Mouse (Mus musculus): ENCODE results near the gene Vax2. TPM values are rescaled to one million over a fixed set of nuclear protein-coding genes. Genes with fewer than 3 reads are reported as not detected.

The Vax2 gene
- polyA plus RNA-seq (2015; fragmentation: Nextera tagmentation; extraction: Ambion mirVana): not detected in 2 replicates

DNA sequence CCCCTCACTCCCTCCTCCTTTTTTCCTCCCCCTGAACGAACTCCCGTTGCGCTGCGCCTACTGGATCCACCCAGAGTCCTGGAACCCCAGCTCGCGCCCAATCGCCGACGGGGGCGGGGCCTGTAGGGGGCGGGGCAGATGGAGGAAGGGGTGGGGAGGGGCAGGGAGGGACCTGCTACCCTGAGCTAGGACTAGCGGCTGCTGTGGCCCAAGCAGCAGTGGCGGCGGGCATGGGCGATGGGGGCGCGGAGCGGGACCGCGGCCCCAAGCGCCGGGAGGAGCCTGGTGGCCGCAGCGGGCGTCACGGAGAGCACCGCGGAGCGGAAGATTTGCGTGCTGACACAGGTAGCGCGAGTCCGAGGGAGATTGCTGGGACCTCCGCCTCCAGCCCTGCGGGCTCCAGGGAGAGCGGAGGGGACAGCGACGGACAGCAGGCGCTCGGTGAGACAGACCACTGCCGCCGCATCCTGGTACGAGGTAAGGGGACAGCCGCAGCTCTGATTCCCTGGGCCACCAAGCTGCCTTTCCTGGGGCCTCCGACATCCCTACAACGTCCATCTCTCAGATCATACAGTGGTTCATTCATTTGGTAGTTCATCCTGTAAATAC, at the start of gene Vax2:
Gene Vax2 (plus strand): TSS at position 198 of the 609 bp plus-strand sequence.
- Histone ChIP-seq H3K9me3 (no peaks in the 10 kb centered on the region), H3K4me1 (replicated peaks) (peaks cover 29% of the 10 kb centered on the region), H3K4me2 (replicated peaks) (peak within 1 kb of the TSS; percentile 85), H3K27ac (no peak within 1 kb of the TSS), H3K27me3 (replicated peaks) (peaks cover 98% of the 10 kb centered on the region), H3K9ac (no peak within 1 kb of the TSS), H3K36me3 (no peaks in the 10 kb centered on the region), H3K4me3 (replicated peaks) (peak within 1 kb of the TSS; percentile 42)
- under 1% methylated on average over 45 of the region's 46 CpGs for WGBS
- ATAC-seq: peak; percentile 93

DNA sequence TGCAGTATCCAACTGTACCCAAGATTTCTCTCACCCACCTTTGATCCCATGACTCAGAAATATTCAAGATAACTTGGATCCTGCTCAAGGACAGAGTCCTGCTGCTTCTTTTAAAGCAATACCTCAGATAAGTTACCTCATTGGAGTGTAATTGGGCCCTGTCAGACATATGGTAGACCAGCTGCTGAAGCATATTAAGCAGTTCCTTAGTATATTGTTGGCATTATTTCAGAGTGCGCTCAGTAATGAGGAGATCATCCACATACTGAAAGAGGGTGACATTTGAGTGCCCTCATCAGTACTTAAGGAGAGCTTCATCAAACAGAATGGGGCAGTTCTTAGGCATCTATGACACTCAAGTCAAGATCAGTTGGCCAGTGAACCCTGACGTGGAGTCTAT, 46.1 kb upstream of the Vax2 start:
- no peak for ATAC-seq
- H3K9ac ChIP-seq: no peak overlapping the region
- no peaks in the 10 kb centered on the region for H3K36me3 ChIP-seq
- WGBS: 86% methylated on average over 2 of the region's 2 CpGs
- H3K4me3 ChIP-seq (replicated peaks): no peak overlapping the region
- H3K4me2 ChIP-seq (replicated peaks): no peak overlapping the region
- no peak overlapping the region for H3K27ac ChIP-seq
- no peaks in the 10 kb centered on the region for H3K4me1 ChIP-seq (replicated peaks)
- no peaks in the 10 kb centered on the region for H3K9me3 ChIP-seq
- H3K27me3 ChIP-seq (replicated peaks): no peaks in the 10 kb centered on the region

- no peaks in the 10 kb centered on the region for H3K9me3 ChIP-seq
- ATAC-seq: no peak
- no peak overlapping the region for H3K27ac ChIP-seq
- H3K9ac ChIP-seq: no peak overlapping the region
- no peaks in the 10 kb centered on the region for H3K27me3 ChIP-seq (replicated peaks)
- H3K4me2 ChIP-seq (replicated peaks): no peak overlapping the region
- no peak overlapping the region for H3K4me3 ChIP-seq (replicated peaks)
- H3K4me1 ChIP-seq (replicated peaks): no peaks in the 10 kb centered on the region
- WGBS: 9% methylated on average over 4 of the region's 4 CpGs
- H3K36me3 ChIP-seq: no peaks in the 10 kb centered on the region
These were observed 37.7 kb upstream of the Vax2 start for GRCm38 (mm10) chr6:83673395-83673794.

DNA sequence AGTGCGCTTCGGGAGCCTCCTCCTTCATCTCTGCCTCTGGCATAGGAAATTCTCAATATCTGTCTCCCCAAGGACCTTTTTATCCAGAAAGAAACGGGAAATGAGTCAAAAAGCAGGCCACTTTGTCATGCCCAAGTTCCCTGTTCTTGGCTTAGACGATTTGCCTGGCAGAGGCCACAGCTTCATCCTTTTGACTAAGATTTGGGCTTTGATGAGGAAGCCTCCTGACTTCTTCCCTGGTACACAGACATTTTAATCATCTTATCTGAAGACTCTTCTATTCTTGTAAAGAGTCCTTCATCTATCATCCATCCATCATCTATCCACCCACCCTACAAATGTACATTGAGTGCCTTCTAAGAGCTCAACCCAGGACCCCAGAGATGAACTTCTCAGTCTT, 33.3 kb upstream of the Vax2 start, which contains the start of gene Cd207:
Gene Cd207 (minus strand): TSS at position 101 of the 400 bp plus-strand sequence.
- H3K9ac ChIP-seq: no peak within 1 kb of the TSS

DNA sequence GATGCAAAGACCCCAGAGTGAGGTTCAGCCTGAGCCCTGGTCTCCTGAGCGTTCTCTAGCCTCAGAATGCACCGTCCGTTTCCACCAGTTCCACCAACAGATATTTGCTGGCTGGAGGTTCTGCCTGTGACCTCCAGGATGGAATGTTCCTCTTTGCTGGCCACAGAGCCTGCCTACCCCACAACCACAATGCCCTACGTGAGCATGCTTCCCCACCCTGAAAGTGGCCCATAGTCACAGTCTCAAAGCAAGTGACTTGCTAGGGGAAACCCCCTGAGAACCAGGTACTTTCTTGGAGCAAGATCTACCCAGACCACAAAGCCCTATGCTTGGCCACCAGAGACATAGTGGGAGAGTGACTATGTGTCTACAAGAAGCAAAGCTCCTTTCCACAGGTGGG, 21.7 kb upstream of the Vax2 start:
- no peaks in the 10 kb centered on the region for H3K9me3 ChIP-seq
- ATAC-seq: no peak
- no peak overlapping the region for H3K9ac ChIP-seq
- H3K27ac ChIP-seq: no peak overlapping the region
- H3K36me3 ChIP-seq: no peaks in the 10 kb centered on the region
- no peak overlapping the region for H3K4me3 ChIP-seq (replicated peaks)
- no peaks in the 10 kb centered on the region for H3K4me1 ChIP-seq (replicated peaks)
- H3K27me3 ChIP-seq (replicated peaks): peaks cover 39% of the 10 kb centered on the region
- no peak overlapping the region for H3K4me2 ChIP-seq (replicated peaks)
- WGBS: 83% methylated on average over 4 of the region's 4 CpGs

More for the DNA sequence above, 33.3 kb upstream of the Vax2 start, which contains the start of gene Cd207:
- Histone ChIP-seq H3K4me1 (replicated peaks) (no peaks in the 10 kb centered on the region), H3K36me3 (no peaks in the 10 kb centered on the region), H3K4me2 (replicated peaks) (no peak within 1 kb of the TSS), H3K27ac (no peak within 1 kb of the TSS), H3K4me3 (replicated peaks) (no peak within 1 kb of the TSS), H3K27me3 (replicated peaks) (no peaks in the 10 kb centered on the region), H3K9me3 (no peaks in the 10 kb centered on the region)
- 67% methylated on average over 4 of the region's 4 CpGs for WGBS
- no peak for ATAC-seq

DNA sequence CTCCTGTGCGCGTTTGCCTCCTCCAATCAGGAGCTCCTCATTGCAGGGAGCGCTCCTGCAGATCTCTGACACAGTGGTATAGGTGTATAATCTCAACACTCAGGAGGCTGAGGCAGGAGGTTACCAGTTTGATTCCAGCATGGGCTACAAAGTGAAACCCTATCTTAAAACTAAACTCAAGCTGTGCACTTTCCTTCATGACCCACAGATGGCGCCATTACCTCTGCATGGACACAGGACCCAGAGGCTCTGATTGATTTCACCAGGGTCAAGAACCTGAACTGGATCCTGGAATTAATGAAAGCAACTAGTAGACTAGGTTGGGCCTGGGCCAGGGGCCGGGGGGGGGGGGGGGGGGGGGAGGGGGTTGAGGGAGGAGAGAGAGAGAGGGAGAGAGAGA, 20.8 kb upstream of the Vax2 start:
- Histone ChIP-seq H3K36me3 (no peaks in the 10 kb centered on the region), H3K27ac (no peak overlapping the region), H3K27me3 (replicated peaks) (peaks cover 48% of the 10 kb centered on the region), H3K4me3 (replicated peaks) (no peak overlapping the region), H3K9me3 (no peaks in the 10 kb centered on the region), H3K4me1 (replicated peaks) (no peaks in the 10 kb centered on the region), H3K4me2 (replicated peaks) (no peak overlapping the region), H3K9ac (no peak overlapping the region)
- no peak for ATAC-seq
- 38% methylated on average over 4 of the region's 5 CpGs for whole genome bisulfite sequencing

DNA sequence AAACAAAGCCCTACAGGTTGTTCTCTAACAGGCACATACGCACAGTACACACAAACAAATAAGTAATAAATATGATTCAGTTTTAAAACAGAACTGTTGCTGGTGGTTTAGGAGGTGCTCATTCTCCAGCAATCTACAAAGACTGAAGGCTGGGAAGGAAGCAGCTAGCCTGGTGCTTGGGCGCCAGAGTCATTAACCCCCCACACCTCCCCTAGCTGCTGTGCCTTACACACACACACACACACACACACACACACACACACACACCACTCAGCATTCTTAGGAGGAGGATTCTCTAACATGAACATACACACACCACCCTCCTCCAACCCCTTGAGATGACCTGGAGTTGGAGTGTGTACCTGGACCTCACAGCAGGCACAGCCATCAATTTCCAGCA, 20.1 kb upstream of the Vax2 start:
- H3K4me1 ChIP-seq (replicated peaks): no peaks in the 10 kb centered on the region
- no peak overlapping the region for H3K9ac ChIP-seq
- no peak for ATAC-seq
- H3K4me3 ChIP-seq (replicated peaks): no peak overlapping the region
- peaks cover 55% of the 10 kb centered on the region for H3K27me3 ChIP-seq (replicated peaks)
- 50% methylated on average over 2 of the region's 2 CpGs for WGBS
- H3K27ac ChIP-seq: no peak overlapping the region
- no peaks in the 10 kb centered on the region for H3K36me3 ChIP-seq
- no peaks in the 10 kb centered on the region for H3K9me3 ChIP-seq
- H3K4me2 ChIP-seq (replicated peaks): no peak overlapping the region

DNA sequence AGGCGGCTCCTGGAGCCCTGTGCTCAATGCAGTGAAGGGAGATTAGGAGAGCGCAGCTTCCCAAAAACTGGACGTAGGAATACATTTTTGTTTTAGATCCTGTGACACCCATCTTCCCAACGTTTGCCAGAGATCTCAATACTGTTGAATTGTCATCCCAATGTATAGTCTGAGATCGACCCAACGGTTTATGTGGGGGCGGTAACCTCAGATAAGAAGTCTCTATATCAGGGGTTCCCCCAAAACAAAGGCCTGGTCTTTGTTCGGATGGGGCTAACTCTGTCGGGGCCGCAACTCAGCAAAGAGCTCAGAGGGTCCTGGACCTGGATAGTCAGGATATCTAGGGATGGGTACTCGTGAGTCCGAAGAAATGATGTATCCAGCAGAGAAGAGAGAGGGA, 18.1 kb upstream of the Vax2 start:
- Histone ChIP-seq H3K27me3 (replicated peaks) (peaks cover 75% of the 10 kb centered on the region), H3K36me3 (no peaks in the 10 kb centered on the region), H3K4me2 (replicated peaks) (no peak overlapping the region), H3K4me1 (replicated peaks) (no peaks in the 10 kb centered on the region), H3K27ac (no peak overlapping the region), H3K9ac (no peak overlapping the region), H3K9me3 (no peaks in the 10 kb centered on the region), H3K4me3 (replicated peaks) (no peak overlapping the region)
- ATAC-seq: no peak
- whole genome bisulfite sequencing: 4% methylated on average over 12 of the region's 12 CpGs

GRCm38 (mm10) chr6:83693835-83694234, 17.2 kb upstream of the Vax2 start:
- Histone ChIP-seq H3K27me3 (replicated peaks) (peaks cover 81% of the 10 kb centered on the region), H3K4me3 (replicated peaks) (no peak overlapping the region), H3K36me3 (no peaks in the 10 kb centered on the region), H3K27ac (no peak overlapping the region), H3K9ac (no peak overlapping the region), H3K4me2 (replicated peaks) (no peak overlapping the region), H3K9me3 (no peaks in the 10 kb centered on the region), H3K4me1 (replicated peaks) (no peaks in the 10 kb centered on the region)
- WGBS: under 1% methylated on average over 9 of the region's 9 CpGs
- 0 out of 2 replicates have a peak, but pooled peaks have one; percentile 15 for ATAC-seq

DNA sequence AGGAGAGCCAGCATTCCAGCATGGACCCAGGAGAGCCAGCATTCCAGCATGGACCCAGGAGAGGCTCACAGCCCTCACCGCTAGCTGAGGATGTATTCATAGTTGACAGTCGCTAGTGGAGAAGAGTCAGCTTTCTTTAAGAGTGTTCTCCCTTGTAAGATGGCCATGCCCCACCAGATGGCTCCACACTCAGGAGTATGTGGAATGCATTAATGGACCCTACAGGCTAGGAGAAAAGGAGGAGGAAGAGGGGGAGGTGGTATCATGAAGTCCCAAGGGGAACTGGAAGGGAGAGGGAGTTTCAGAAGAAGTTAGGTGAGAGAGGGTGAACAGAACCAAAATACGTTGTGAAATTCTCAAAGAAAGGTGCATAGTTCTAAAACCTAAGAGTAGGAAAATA, 15.3 kb upstream of the Vax2 start:
- 6% methylated on average over 3 of the region's 3 CpGs for WGBS
- no peak for ATAC-seq

GRCm38 (mm10) chr6:83696684-83697083, 14.4 kb upstream of the Vax2 start:
- Histone ChIP-seq H3K27ac (no peak overlapping the region), H3K9me3 (no peaks in the 10 kb centered on the region), H3K4me3 (replicated peaks) (no peak overlapping the region), H3K27me3 (replicated peaks) (peaks cover 89% of the 10 kb centered on the region), H3K4me2 (replicated peaks) (no peak overlapping the region), H3K9ac (no peak overlapping the region), H3K36me3 (no peaks in the 10 kb centered on the region), H3K4me1 (replicated peaks) (no peaks in the 10 kb centered on the region)
- WGBS: 3% methylated on average over 7 of the region's 7 CpGs
- ATAC-seq: no peak

More for the DNA sequence above, 15.3 kb upstream of the Vax2 start:
- H3K4me2 ChIP-seq (replicated peaks): no peak overlapping the region
- H3K36me3 ChIP-seq: no peaks in the 10 kb centered on the region
- H3K27ac ChIP-seq: no peak overlapping the region
- no peaks in the 10 kb centered on the region for H3K4me1 ChIP-seq (replicated peaks)
- no peak overlapping the region for H3K9ac ChIP-seq
- no peaks in the 10 kb centered on the region for H3K9me3 ChIP-seq
- H3K4me3 ChIP-seq (replicated peaks): no peak overlapping the region
- H3K27me3 ChIP-seq (replicated peaks): peaks cover 93% of the 10 kb centered on the region

DNA sequence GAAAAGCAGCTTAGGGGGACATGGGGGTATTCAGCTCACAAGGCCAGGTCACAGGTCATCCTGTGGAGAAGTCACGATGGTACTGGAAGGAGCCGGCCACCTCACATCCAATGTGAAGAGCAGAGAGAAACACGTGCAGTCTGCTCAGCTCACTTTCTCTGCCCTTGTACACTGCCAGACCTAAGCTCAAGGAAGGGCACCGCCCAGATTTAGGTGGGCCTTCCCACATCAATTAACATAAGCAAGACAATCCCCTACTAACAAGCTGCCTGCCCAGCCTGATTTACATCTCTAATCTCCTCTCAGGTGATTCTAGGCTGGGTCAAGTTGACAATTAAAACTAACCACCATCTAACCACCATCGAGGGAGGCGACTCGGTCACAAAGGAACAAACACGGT, 13.1 kb upstream of the Vax2 start:
- H3K36me3 ChIP-seq: no peaks in the 10 kb centered on the region
- no peak for ATAC-seq
- H3K27me3 ChIP-seq (replicated peaks): peaks cover 89% of the 10 kb centered on the region
- H3K27ac ChIP-seq: no peak overlapping the region
- no peaks in the 10 kb centered on the region for H3K9me3 ChIP-seq
- no peak overlapping the region for H3K4me3 ChIP-seq (replicated peaks)
- H3K4me2 ChIP-seq (replicated peaks): no peak overlapping the region
- peaks cover 6% of the 10 kb centered on the region; the same call in 1 of the 2 replicates for H3K4me1 ChIP-seq (replicated peaks)
- no peak overlapping the region for H3K9ac ChIP-seq
- 4% methylated on average over 8 of the region's 8 CpGs for WGBS

DNA sequence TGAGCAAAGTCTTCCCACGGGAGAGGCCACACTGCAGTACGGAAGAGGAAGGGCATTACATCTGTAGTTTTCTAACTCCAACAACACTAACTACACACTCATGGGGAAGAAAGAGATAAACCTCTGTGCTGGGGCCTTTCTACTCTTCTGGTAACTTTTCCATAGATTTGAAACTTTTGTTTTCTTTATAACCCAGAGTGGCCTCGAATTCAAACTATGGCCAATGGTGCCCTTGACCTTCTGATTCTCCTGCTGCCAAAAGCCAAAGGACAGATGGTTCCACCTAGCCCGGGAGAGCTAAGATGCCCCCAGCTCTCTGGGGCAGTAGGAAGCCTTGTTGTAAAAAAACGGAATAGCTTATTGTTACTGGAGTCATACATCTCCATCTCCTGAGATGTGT, 11.1 kb upstream of the Vax2 start:
- Histone ChIP-seq H3K27me3 (replicated peaks) (peaks cover 89% of the 10 kb centered on the region), H3K4me3 (replicated peaks) (no peak overlapping the region), H3K9me3 (no peaks in the 10 kb centered on the region), H3K9ac (no peak overlapping the region), H3K36me3 (no peaks in the 10 kb centered on the region), H3K27ac (no peak overlapping the region), H3K4me2 (replicated peaks) (no peak overlapping the region), H3K4me1 (replicated peaks) (peaks cover 6% of the 10 kb centered on the region; the same call in 1 of the 2 replicates)
- 2% methylated on average over 5 of the region's 5 CpGs for WGBS
- ATAC-seq: no peak

Data from intestine, embryonic 15.5 days (tissue).